Mouse (Mus musculus): ENCODE measurements at regions not wholly inside any gene's neighbourhood (a gene's known extent, or its start where the extent isn't known, plus 50 kb on each side); places are given as distances from the start of the nearest gene placed in this dataset.

DNA sequence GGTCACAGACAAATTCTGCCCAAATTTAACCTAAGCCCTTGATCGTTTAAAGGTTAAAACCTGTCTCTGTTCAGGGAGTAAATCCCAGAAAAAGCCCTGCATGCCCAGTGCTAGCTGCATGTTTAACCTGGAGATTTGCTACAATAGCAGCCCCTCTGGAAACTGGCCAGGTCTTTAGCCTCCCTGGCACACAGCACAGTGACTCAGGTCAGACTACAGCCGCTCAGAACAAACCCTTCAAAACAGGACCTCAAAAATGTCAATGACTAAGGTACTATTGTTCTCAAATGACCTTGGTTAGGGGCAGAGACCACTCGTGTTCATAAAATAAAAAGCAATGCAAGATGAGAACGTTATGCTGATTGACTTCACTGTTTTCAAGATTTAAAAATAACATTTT is 101.8 kb upstream of the Ccn2 start:
- Histone ChIP-seq H3K4me3 (replicated peaks in 1 of 3; ENCODE audit: low read depth in 2 of 3, low read length in 2 of 3, poor library complexity in 1 of 3) (no peak overlapping the region), H3K27me3 (replicated peaks) (no peaks in the 10 kb centered on the region), H3K4me1 (ENCODE audit: control insufficient read depth in 1 of 2, insufficient read depth in 2 of 2) (no peaks in the 10 kb centered on the region), H3K4me2 (ENCODE audit: insufficient read depth, low read depth, poor library complexity, severe bottlenecking) (no peak overlapping the region), H3K27ac (ENCODE audit: insufficient read depth, low read depth) (no peak overlapping the region), H3K9me3 (replicated peaks; ENCODE audit: low read length) (no peaks in the 10 kb centered on the region), H3K36me3 (replicated peaks in 1 of 2; ENCODE audit: control insufficient read depth in 1 of 2, insufficient read depth in 1 of 2, low read length in 1 of 2) (no peaks in the 10 kb centered on the region), H3K9ac (ENCODE audit: insufficient read depth, low read depth) (no peak overlapping the region), H3K79me2 (replicated peaks; ENCODE audit: control insufficient read depth, extremely low read depth, insufficient read depth, poor library complexity, severe bottlenecking) (no peaks in the 10 kb centered on the region)
- TF ChIP-seq RCOR1 (conservative IDR thresholded peaks at IDR 0.05; ENCODE audit: low read depth, low read length) (no peak), MAFK (IDR thresholded peaks at IDR 0.05; ENCODE audit: insufficient replicate concordance, low read length) (no peak), NELFE (IDR thresholded peaks at IDR 0.05; ENCODE audit: low read depth, low read length) (no peak), ZKSCAN1 (IDR thresholded peaks at IDR 0.05; ENCODE audit: borderline replicate concordance, low read depth, low read length) (no peak), POLR2A (IDR thresholded peaks at IDR 0.05; ENCODE audit: low read depth, low read length) (no peak), ELF1 (IDR thresholded peaks at IDR 0.05; ENCODE audit: low read depth, low read length) (no peak), MEF2A (IDR thresholded peaks at IDR 0.05; ENCODE audit: borderline replicate concordance, low read depth, low read length) (no peak), USF2 (conservative IDR thresholded peaks at IDR 0.05; ENCODE audit: low read depth, low read length) (no peak), GABPA (IDR thresholded peaks at IDR 0.05; ENCODE audit: insufficient replicate concordance, low read depth, low read length) (no peak), MAZ (IDR thresholded peaks at IDR 0.05; ENCODE audit: low read depth, low read length) (no peak), POLR2AphosphoS2 (IDR thresholded peaks at IDR 0.05; ENCODE audit: low read depth, low read length) (no peak), IRF4 (IDR thresholded peaks at IDR 0.05; ENCODE audit: low read depth, low read length) (no peak), RAD21 (IDR thresholded peaks at IDR 0.05; ENCODE audit: low read depth, low read length) (no peak), TCF12 (IDR thresholded peaks at IDR 0.05; ENCODE audit: low read depth, low read length) (no peak), JUN (IDR thresholded peaks at IDR 0.05; ENCODE audit: insufficient read depth, low read depth, low read length) (no peak), CHD2 (IDR thresholded peaks at IDR 0.05; ENCODE audit: low read length) (no peak), MXI1 (IDR thresholded peaks at IDR 0.05; ENCODE audit: low read depth, low read length) (no peak)
- dilution Hi-C loops (cut with MboI; ENCODE audit: extremely low pct_ligation_motif_present, extremely low pct_unique_long_range_greater_than_20kb, low sequenced_read_pairs) (no loop called here), in situ Hi-C loops (cut with MboI; ENCODE audit: low pct_ligation_motif_present, low pct_unique_long_range_greater_than_20kb, low sequenced_read_pairs) (no loop called here)
- no peak for DNase-seq (ENCODE audit: extremely low read depth)

DNA sequence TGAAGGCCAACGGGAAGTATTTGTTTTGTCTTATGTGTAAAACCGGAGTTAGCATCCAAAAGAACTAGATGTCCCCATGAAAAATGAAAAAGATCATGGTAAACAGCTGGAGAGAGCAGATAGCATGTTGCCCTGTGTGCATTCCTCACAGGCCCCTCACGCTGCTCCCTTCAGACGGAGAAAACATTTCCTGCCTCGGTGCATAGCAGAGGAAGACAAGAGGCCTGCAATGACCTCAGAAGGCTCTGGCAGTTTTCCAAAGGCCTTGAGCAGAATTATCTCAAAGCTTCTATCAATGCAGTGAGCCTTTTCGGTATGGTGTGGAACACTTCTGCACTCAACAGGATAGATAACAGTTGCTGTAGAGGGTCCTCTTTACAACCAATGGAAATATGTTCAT is 101.3 kb upstream of the Ccn2 start:
- no peak overlapping the region for H3K4me3 ChIP-seq (replicated peaks in 1 of 3; ENCODE audit: low read depth in 2 of 3, low read length in 2 of 3, poor library complexity in 1 of 3)
- dilution Hi-C loops (cut with MboI; ENCODE audit: extremely low pct_ligation_motif_present, extremely low pct_unique_long_range_greater_than_20kb, low sequenced_read_pairs): no loop called here
- no peak for DNase-seq (ENCODE audit: extremely low read depth)

More for the DNA sequence above, 101.3 kb upstream of the Ccn2 start:
- no peaks in the 10 kb centered on the region for H3K36me3 ChIP-seq (replicated peaks in 1 of 2; ENCODE audit: control insufficient read depth in 1 of 2, insufficient read depth in 1 of 2, low read length in 1 of 2)
- no peak for TF ChIP-seq MEF2A (IDR thresholded peaks at IDR 0.05; ENCODE audit: borderline replicate concordance, low read depth, low read length)
- TF ChIP-seq JUN (IDR thresholded peaks at IDR 0.05; ENCODE audit: insufficient read depth, low read depth, low read length): no peak
- no peak for TF ChIP-seq MXI1 (IDR thresholded peaks at IDR 0.05; ENCODE audit: low read depth, low read length)
- no peak for TF ChIP-seq MAX (IDR thresholded peaks at IDR 0.05; ENCODE audit: low read length)
- no peak for TF ChIP-seq MAZ (IDR thresholded peaks at IDR 0.05; ENCODE audit: low read depth, low read length)
- no peak for TF ChIP-seq TCF12 (IDR thresholded peaks at IDR 0.05; ENCODE audit: low read depth, low read length)
- no peak for TF ChIP-seq E2F4 (IDR thresholded peaks at IDR 0.05; ENCODE audit: insufficient replicate concordance, low read depth, low read length)
- TF ChIP-seq HCFC1 (IDR thresholded peaks at IDR 0.05; ENCODE audit: low read depth, low read length): no peak
- TF ChIP-seq ZMIZ1 (IDR thresholded peaks at IDR 0.05; ENCODE audit: low read depth, low read length): no peak
- TF ChIP-seq RAD21 (IDR thresholded peaks at IDR 0.05; ENCODE audit: low read depth, low read length): no peak
- TF ChIP-seq KAT2A (IDR thresholded peaks at IDR 0.05; ENCODE audit: insufficient replicate concordance, low read length): no peak
- TF ChIP-seq NRF1 (IDR thresholded peaks at IDR 0.05; ENCODE audit: low read depth, low read length): no peak
- TF ChIP-seq MYC (IDR thresholded peaks at IDR 0.05; ENCODE audit: low read depth, low read length): no peak
- no peak for TF ChIP-seq USF1 (IDR thresholded peaks at IDR 0.05; ENCODE audit: low read depth, low read length)
- TF ChIP-seq USF2 (conservative IDR thresholded peaks at IDR 0.05; ENCODE audit: low read depth, low read length): no peak
- no peak for TF ChIP-seq ZC3H11A (IDR thresholded peaks at IDR 0.05; ENCODE audit: low read depth, low read length)
- TF ChIP-seq JUND (conservative IDR thresholded peaks at IDR 0.05; ENCODE audit: low read depth, low read length): no peak
- TF ChIP-seq POLR2AphosphoS2 (IDR thresholded peaks at IDR 0.05; ENCODE audit: low read depth, low read length): no peak
- H3K9ac ChIP-seq (ENCODE audit: insufficient read depth, low read depth): no peak overlapping the region
- no peak overlapping the region for H3K27ac ChIP-seq (ENCODE audit: insufficient read depth, low read depth)
- H3K4me1 ChIP-seq (ENCODE audit: control insufficient read depth in 1 of 2, insufficient read depth in 2 of 2): no peaks in the 10 kb centered on the region
- H3K9me3 ChIP-seq (replicated peaks; ENCODE audit: low read length): no peaks in the 10 kb centered on the region
- no peaks in the 10 kb centered on the region for H3K79me2 ChIP-seq (replicated peaks; ENCODE audit: control insufficient read depth, extremely low read depth, insufficient read depth, poor library complexity, severe bottlenecking)
- no peak overlapping the region for H3K4me2 ChIP-seq (ENCODE audit: insufficient read depth, low read depth, poor library complexity, severe bottlenecking)
- in situ Hi-C loops (cut with MboI; ENCODE audit: low pct_ligation_motif_present, low pct_unique_long_range_greater_than_20kb, low sequenced_read_pairs): no loop called here
- no peaks in the 10 kb centered on the region for H3K27me3 ChIP-seq (replicated peaks)

All from CH12.LX (cell line).